Mouse (Mus musculus) MEL (cell line): ENCODE results near the gene C2cd4b. TPM values are rescaled to one million over a fixed set of nuclear protein-coding genes. Genes with fewer than 3 reads are reported as not detected.
A peak's percentile ranks its signal among the peaks of the same experiment; 100 is the strongest.

Experiments
- DNase-seq: peaks from one replicate; pipeline ENCODE4 v3.0.0; 2011; ENCODE audit warnings: low read depth, low spot score
- H3K27ac ChIP-seq: 2 replicates; pipeline ENCODE4 v1.5.1; 2012; ENCODE audit warnings: low read depth, mild to moderate bottlenecking, control low read depth, low read length, moderate library complexity; ENCODE audit not compliant: control insufficient read depth
- H3K27me3 ChIP-seq, 2 experiments: fragments of 150-350 bp in 1 of 2; sonication (generic) in 1 of 2; 2 replicates each; pipeline ENCODE4 v1.6.1; 2012; ENCODE audit warnings: low read length in 2 of 2, mild to moderate bottlenecking in 2 of 2, improper control_type of control experiment in 1 of 2, moderate library complexity in 1 of 2; ENCODE audit not compliant: insufficient read depth in 2 of 2, control insufficient read depth in 1 of 2
- H3K36me3 ChIP-seq, 2 experiments: 2 replicates each; pipeline ENCODE4 v1.6.1; 2012 to 2014; ENCODE audit warnings: low read length in 2 of 2, improper control_type of control experiment in 1 of 2, inconsistent platforms in 1 of 2, mild to moderate bottlenecking in 1 of 2; ENCODE audit not compliant: insufficient read depth in 2 of 2, control insufficient read depth in 1 of 2
- H3K4me1 ChIP-seq, 2 experiments: fragments of 150-350 bp in 1 of 2; sonication (generic) in 1 of 2; 2 replicates each; pipeline ENCODE4 v1.6.1; 2012; ENCODE audit warnings: low read length in 2 of 2, improper control_type of control experiment in 1 of 2, mild to moderate bottlenecking in 1 of 2; ENCODE audit not compliant: insufficient read depth in 2 of 2, control insufficient read depth in 1 of 2
- H3K4me3 ChIP-seq, 2 experiments: fragments of 150-350 bp in 1 of 2; sonication (generic) in 1 of 2; 2 replicates each; pipeline ENCODE4 v1.5.1; 2012; ENCODE audit warnings: low read depth in 2 of 2, low read length in 2 of 2, mild to moderate bottlenecking in 2 of 2, moderate library complexity in 2 of 2, control low read depth in 1 of 2, improper control_type of control experiment in 1 of 2; ENCODE audit not compliant: control insufficient read depth in 1 of 2, insufficient read depth in 1 of 2
- H3K79me2 ChIP-seq: 2 replicates; pipeline ENCODE4 v1.6.1; 2012; ENCODE audit warnings: mild to moderate bottlenecking, low read length, moderate library complexity; ENCODE audit not compliant: control insufficient read depth, poor library complexity, insufficient read depth
- H3K9ac ChIP-seq: 2 replicates; pipeline ENCODE4 v1.6.1; 2012; ENCODE audit warnings: low read depth, mild to moderate bottlenecking, control low read depth, low read length, moderate library complexity; ENCODE audit not compliant: control insufficient read depth, poor library complexity, severe bottlenecking
- H3K9me3 ChIP-seq: fragments of 150-350 bp; sonication (generic); replicated peaks from 2 replicates; pipeline ENCODE4 v1.6.1; 2012; ENCODE audit warnings: mild to moderate bottlenecking, low read length, improper control_type of control experiment, moderate library complexity; ENCODE audit not compliant: insufficient read depth
- BHLHE40 ChIP-seq: IDR thresholded peaks from 2 replicates; pipeline ENCODE4 v1.6.1; 2012; ENCODE audit warnings: low read depth, mild to moderate bottlenecking, inconsistent platforms, low read length, improper control_type of control experiment, borderline replicate concordance
- CHD1 ChIP-seq: IDR thresholded peaks from 2 replicates; pipeline ENCODE4 v1.6.1; 2012; ENCODE audit warnings: low read depth, mild to moderate bottlenecking, inconsistent platforms, low read length, improper control_type of control experiment
- CTCF ChIP-seq, 3 experiments: IDR thresholded peaks in 2 of 3; conservative IDR thresholded peaks in 1 of 3; 2 replicates each; pipeline ENCODE4 v1.5.1; 2011 to 2012; ENCODE audit warnings: low read length in 3 of 3, low read depth in 2 of 3, mild to moderate bottlenecking in 2 of 3, improper control_type of control experiment in 1 of 3, inconsistent platforms in 1 of 3, mixed read lengths in 1 of 3, moderate library complexity in 1 of 3; ENCODE audit not compliant: control insufficient read depth in 1 of 3, insufficient read depth in 1 of 3, poor library complexity in 1 of 3, severe bottlenecking in 1 of 3
- EP300 ChIP-seq, 2 experiments: IDR thresholded peaks; 2 replicates each; pipeline ENCODE4 v1.6.1; 2011; ENCODE audit warnings: improper control_type of control experiment in 2 of 2, low read length in 2 of 2, low read depth in 1 of 2, mild to moderate bottlenecking in 1 of 2
- ETS1 ChIP-seq: IDR thresholded peaks from 2 replicates; pipeline ENCODE4 v1.6.1; 2012; ENCODE audit warnings: low read depth, mild to moderate bottlenecking, inconsistent platforms, low read length, improper control_type of control experiment, moderate library complexity
- GABPA ChIP-seq: IDR thresholded peaks from 2 replicates; pipeline ENCODE4 v1.6.1; 2012; ENCODE audit warnings: low read depth, mild to moderate bottlenecking, inconsistent platforms, low read length, improper control_type of control experiment, moderate library complexity
- HCFC1 ChIP-seq: IDR thresholded peaks from 2 replicates; pipeline ENCODE4 v1.6.1; 2012; ENCODE audit warnings: low read depth, mild to moderate bottlenecking, inconsistent platforms, low read length, improper control_type of control experiment, moderate library complexity
- JUND ChIP-seq: IDR thresholded peaks from 2 replicates; pipeline ENCODE4 v1.6.1; 2011; ENCODE audit warnings: low read depth, mild to moderate bottlenecking, improper control_type of control experiment, low read length
- MAZ ChIP-seq: IDR thresholded peaks from 2 replicates; pipeline ENCODE4 v1.6.1; 2012; ENCODE audit warnings: low read depth, mild to moderate bottlenecking, inconsistent platforms, low read length, improper control_type of control experiment
- MEF2A ChIP-seq: IDR thresholded peaks from 2 replicates; pipeline ENCODE4 v1.6.1; 2014; ENCODE audit warnings: low read depth, mild to moderate bottlenecking, inconsistent platforms, low read length, improper control_type of control experiment; ENCODE audit not compliant: poor library complexity, insufficient replicate concordance, severe bottlenecking; ENCODE audit errors: extremely low read depth
- MYB ChIP-seq: IDR thresholded peaks from 2 replicates; pipeline ENCODE4 v1.6.1; 2011; ENCODE audit warnings: mild to moderate bottlenecking, low read depth, low read length, improper control_type of control experiment
- MYC ChIP-seq: IDR thresholded peaks from 2 replicates; pipeline ENCODE4 v1.6.1; 2011; ENCODE audit warnings: low read depth, mild to moderate bottlenecking, low read length, improper control_type of control experiment, moderate library complexity
- NRF1 ChIP-seq: IDR thresholded peaks from 2 replicates; pipeline ENCODE4 v1.6.1; 2014; ENCODE audit warnings: low read depth, mild to moderate bottlenecking, inconsistent platforms, low read length, improper control_type of control experiment, moderate library complexity; ENCODE audit not compliant: poor library complexity, insufficient read depth, severe bottlenecking
- POLR2A ChIP-seq, 2 experiments: IDR thresholded peaks; 2 replicates each; pipeline ENCODE4 v1.6.1; 2011 to 2012; ENCODE audit warnings: low read length in 2 of 2, mild to moderate bottlenecking in 2 of 2, control low read depth in 1 of 2, improper control_type of control experiment in 1 of 2, low read depth in 1 of 2, moderate library complexity in 1 of 2; ENCODE audit not compliant: control insufficient read depth in 1 of 2, insufficient read depth in 1 of 2, poor library complexity in 1 of 2
- RAD21 ChIP-seq: IDR thresholded peaks from 2 replicates; pipeline ENCODE4 v1.6.1; 2011; ENCODE audit warnings: mild to moderate bottlenecking, low read depth, low read length, improper control_type of control experiment
- RCOR1 ChIP-seq: IDR thresholded peaks from 2 replicates; pipeline ENCODE4 v1.6.1; 2012; ENCODE audit warnings: low read depth, mild to moderate bottlenecking, inconsistent platforms, low read length, improper control_type of control experiment
- SIN3A ChIP-seq: IDR thresholded peaks from 2 replicates; pipeline ENCODE4 v1.6.1; 2012; ENCODE audit warnings: low read length, improper control_type of control experiment, inconsistent platforms
- TBP ChIP-seq: IDR thresholded peaks from 2 replicates; pipeline ENCODE4 v1.8.0; 2011; ENCODE audit warnings: low read depth, low read length, improper control_type of control experiment
- USF1 ChIP-seq: IDR thresholded peaks from 2 replicates; pipeline ENCODE4 v1.6.1; 2014; ENCODE audit warnings: low read depth, mild to moderate bottlenecking, inconsistent platforms, low read length, improper control_type of control experiment, moderate library complexity
- USF2 ChIP-seq, 2 experiments: IDR thresholded peaks; 2 replicates each; pipeline ENCODE4 v1.6.1; 2011 to 2012; ENCODE audit warnings: improper control_type of control experiment in 2 of 2, low read length in 2 of 2, borderline replicate concordance in 1 of 2, inconsistent platforms in 1 of 2, low read depth in 1 of 2, mild to moderate bottlenecking in 1 of 2; ENCODE audit not compliant: insufficient read depth in 1 of 2
- ZMIZ1 ChIP-seq: IDR thresholded peaks from 2 replicates; pipeline ENCODE4 v1.6.1; 2012; ENCODE audit warnings: low read depth, mild to moderate bottlenecking, inconsistent platforms, low read length, improper control_type of control experiment, moderate library complexity
- ZNF384 ChIP-seq: IDR thresholded peaks from 2 replicates; pipeline ENCODE4 v1.6.1; 2012; ENCODE audit warnings: low read depth, mild to moderate bottlenecking, inconsistent platforms, low read length, improper control_type of control experiment
- polyA plus RNA-seq, 2 experiments: library from polyadenylated mRNA; stranded (reverse) in 1 of 2; unstranded in 1 of 2; fragments of >175 nt in 1 of 2; fragments of >200 nt in 1 of 2; gene quantifications; 2 replicates each; pipeline versions ENCODE4 v1.2.1 to v1.2.4; 2012; ENCODE audit warnings: low replicate concordance in 2 of 2, low read depth in 1 of 2; ENCODE audit not compliant: insufficient read length in 2 of 2, insufficient read depth in 1 of 2, missing spikeins in 1 of 2
- total RNA-seq: library from RNA; depleted of rRNA; stranded (reverse); fragments of 300-350 nt; gene quantifications from 2 replicates; pipeline ENCODE4 v1.2.3, GENCODE M21; 2012

The C2cd4b gene
- total and polyA plus RNA-seq, 3 experiments, result not detected

DNA sequence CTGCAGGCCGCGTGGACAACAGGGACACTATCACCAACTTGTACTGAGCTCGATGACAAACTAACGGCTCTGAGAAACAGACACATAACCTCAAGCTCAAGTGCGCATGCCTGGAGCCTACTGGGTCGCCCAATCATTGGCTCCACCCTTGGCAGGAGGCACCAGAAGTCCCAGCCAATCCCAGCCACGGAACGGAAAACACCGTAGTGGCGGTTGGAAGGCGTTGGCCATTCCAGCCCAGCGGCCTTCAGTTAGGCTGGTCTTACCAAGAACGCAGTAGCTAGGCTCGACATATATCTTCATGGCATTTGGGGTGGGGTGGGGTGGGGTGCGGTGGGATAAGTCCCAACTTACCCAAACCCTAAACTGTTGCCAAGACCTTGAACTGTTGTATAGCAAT, 25.5 kb upstream of the C2cd4b start:
- Histone ChIP-seq H3K4me3 (no peak overlapping the region), H3K9me3 (no peaks in the 10 kb centered on the region), H3K27ac (no peak overlapping the region), H3K27me3 (no peaks in the 10 kb centered on the region), H3K79me2 (no peaks in the 10 kb centered on the region), H3K9ac (no peak overlapping the region)
- DNase-seq, result no peak
- TF ChIP-seq ZMIZ1 (no peak), USF1 (no peak), MEF2A (no peak), TBP (no peak), RAD21 (no peak), CHD1 (no peak), NRF1 (no peak)
- TF ChIP-seq, all 39 proteins: peak for 0
- no peaks in the 10 kb centered on the region for H3K4me1 ChIP-seq
- H3K36me3 ChIP-seq, result no peaks in the 10 kb centered on the region

DNA sequence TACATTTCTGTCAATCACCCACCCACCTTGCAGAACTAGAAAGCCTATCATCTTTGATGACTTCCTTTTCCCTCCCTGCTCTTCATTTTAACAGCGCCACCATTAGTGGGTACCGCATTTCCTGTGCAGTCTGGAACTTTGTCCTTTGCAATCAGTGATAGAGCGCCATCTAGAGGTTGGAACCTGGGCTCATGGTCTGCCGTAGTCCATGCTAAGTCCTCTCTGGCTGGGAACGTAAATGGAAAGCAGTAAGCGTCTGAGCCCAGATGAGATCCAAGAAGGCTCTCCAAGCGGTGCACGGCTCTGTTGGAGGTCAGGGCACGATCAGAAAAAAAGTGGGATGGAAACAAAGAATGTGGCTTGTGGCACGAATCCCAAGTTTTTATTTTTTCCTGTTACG, 23.8 kb upstream of the C2cd4b start:
- no peaks in the 10 kb centered on the region for H3K4me1 ChIP-seq
- H3K9me3 ChIP-seq, result no peaks in the 10 kb centered on the region
- no peak overlapping the region for H3K9ac ChIP-seq
- no peak overlapping the region for H3K27ac ChIP-seq
- no peaks in the 10 kb centered on the region for H3K27me3 ChIP-seq
- peak; percentile 2 for DNase-seq
- H3K4me3 ChIP-seq, result no peak overlapping the region
- TF ChIP-seq USF2 (IDR thresholded peaks at IDR 0.05; ENCODE audit: borderline replicate concordance in 1 of 2, insufficient read depth in 1 of 2, low read depth in 1 of 2, low read length in 2 of 2), result no peak
- no peaks in the 10 kb centered on the region for H3K36me3 ChIP-seq
- H3K79me2 ChIP-seq, result no peaks in the 10 kb centered on the region

DNA sequence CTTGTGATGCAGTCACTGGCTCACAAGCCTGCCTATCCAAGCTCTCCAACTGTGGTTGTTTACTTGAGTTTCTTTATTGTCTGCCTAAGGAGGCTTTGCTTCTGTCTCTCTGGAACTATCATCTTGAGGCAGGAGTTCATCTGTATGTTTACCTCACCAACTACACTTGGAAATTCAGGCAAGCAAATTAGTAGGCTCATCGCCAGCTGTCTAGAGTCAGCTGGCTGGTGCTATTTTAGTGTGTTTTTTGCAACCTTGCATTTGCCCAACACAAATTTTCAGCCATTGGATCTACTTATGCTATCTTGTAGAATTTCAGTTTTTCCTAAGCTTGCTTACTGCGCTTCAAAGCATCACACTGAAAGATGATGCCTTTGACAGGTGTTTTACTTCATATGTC, 18.0 kb upstream of the C2cd4b start:
- no peaks in the 10 kb centered on the region for H3K9me3 ChIP-seq
- no peaks in the 10 kb centered on the region for H3K4me1 ChIP-seq
- H3K4me3 ChIP-seq, result no peak overlapping the region
- H3K27ac ChIP-seq, result no peak overlapping the region
- H3K27me3 ChIP-seq, result no peaks in the 10 kb centered on the region
- TF ChIP-seq GABPA (no peak), POLR2A (IDR thresholded peaks at IDR 0.05; ENCODE audit: control insufficient read depth in 1 of 2, insufficient read depth in 1 of 2, low read depth in 1 of 2, low read length in 2 of 2, poor library complexity in 1 of 2) (no peak), HCFC1 (no peak), JUND (no peak), CTCF (IDR thresholded peaks at IDR 0.05 in 2 of 3, conservative IDR thresholded peaks at IDR 0.05 in 1 of 3; ENCODE audit: control insufficient read depth in 1 of 3, insufficient read depth in 1 of 3, low read depth in 2 of 3, low read length in 3 of 3, poor library complexity in 1 of 3, severe bottlenecking in 1 of 3) (no peak), MYC (no peak), ETS1 (no peak), MYB (no peak), TBP (no peak), BHLHE40 (no peak), RCOR1 (no peak), ZNF384 (no peak), MAZ (no peak), RAD21 (no peak), SIN3A (no peak), EP300 (IDR thresholded peaks at IDR 0.05; ENCODE audit: low read depth in 1 of 2, low read length in 2 of 2) (no peak)
- DNase-seq, result no peak
- no peaks in the 10 kb centered on the region for H3K36me3 ChIP-seq
- no peaks in the 10 kb centered on the region for H3K79me2 ChIP-seq
- no peak overlapping the region for H3K9ac ChIP-seq
